Mouse (Mus musculus): Measurements from ENCODE around the gene Srsf1. TPM values are rescaled to one million over a fixed set of nuclear protein-coding genes. Genes with fewer than 3 reads are reported as not detected.

Gene Srsf1
- 100 to 1,000 TPM; 172 to 198 TPM for total RNA-seq (2021)

DNA sequence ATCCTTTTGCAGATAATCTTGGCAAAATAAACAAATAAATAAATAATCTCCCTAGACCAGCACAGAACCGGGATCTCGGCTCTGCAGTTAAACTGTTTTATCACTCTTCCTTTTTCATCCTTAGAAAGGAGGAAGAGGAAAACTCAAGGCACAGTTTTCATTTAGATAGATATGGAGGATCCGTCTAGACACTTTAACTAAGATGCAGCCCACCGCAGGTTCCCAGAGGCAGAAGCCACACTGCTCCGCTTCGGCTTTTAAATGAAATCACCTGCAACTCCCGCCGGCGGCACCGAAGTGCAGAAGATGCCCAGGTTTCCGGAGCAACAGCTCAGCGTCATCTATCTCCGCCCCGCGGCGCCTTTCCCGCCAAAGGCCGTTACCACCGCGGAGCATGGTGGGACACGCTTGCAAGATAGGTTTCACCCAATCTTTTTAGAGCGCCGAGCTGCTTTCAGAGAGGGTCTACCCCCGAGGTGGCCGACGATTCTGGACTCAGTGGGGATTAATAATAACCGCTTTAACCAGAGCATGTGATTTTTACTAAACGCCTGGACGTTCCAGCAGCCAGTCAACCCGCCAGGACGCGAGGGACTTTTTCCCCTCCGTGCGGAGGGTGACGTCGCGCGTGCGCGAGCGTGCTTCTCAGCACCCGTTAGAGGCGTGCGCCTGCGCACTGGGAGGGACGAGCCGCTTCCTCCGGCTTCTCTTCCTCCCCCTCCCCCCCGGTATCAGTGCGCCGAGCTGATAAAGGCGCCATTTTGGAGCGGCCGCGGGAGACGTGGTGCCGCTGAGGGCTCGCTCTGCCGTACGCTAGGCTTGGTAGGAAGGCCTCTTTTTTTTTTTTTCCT lies at the start of gene Srsf1:
Srsf1 (plus strand) TSS at position 430 of the 851 bp plus-strand sequence.
- intact Hi-C loops (cut with DNase I), result loop anchor here (2.0 kb wide), 1 partner anchor 60 kb away; the partner anchor contains the start of gene Dynll2
- peak; percentile 96 to 100 for DNase-seq (ENCODE audit: extremely low spot score in 1 of 2, low spot score in 2 of 2)

- DNase-seq (ENCODE audit: extremely low spot score in 1 of 2, low spot score in 2 of 2), result no peak
- intact Hi-C loops (cut with DNase I), result no loop called here
These were observed 47.4 kb upstream of the Srsf1 start for GRCm38 (mm10) chr11:87999751-88000150.

- DNase-seq (ENCODE audit: extremely low spot score in 1 of 2, low spot score in 2 of 2), result no peak
- intact Hi-C loops (cut with DNase I), result no loop called here
These were observed 44.4 kb upstream of the Srsf1 start for GRCm38 (mm10) chr11:88002738-88003137.

- DNase-seq (ENCODE audit: extremely low spot score in 1 of 2, low spot score in 2 of 2), result no peak
- intact Hi-C loops (cut with DNase I), result no loop called here
These were observed 43.0 kb upstream of the Srsf1 start for GRCm38 (mm10) chr11:88004123-88004522.

DNA sequence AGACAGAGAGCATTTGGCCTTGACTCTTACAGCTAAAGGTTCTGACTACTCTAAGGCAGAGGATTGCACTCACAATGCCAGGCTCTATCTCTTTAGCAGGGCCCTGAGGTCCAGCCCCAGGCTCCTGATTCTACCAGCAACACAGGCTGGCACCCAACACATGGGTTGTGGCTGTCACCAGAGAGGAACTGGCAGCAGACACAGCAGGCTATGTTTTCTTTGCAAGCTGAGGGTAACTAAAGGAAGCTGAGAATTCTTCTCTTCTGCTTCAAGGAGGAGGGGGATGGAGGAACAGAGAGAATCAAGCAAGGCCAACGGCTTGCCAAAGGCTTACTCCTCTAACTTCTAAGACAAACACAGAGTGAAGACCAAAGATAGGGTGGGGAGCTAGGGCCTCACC lies 38.5 kb upstream of the Srsf1 start:
- no peak for DNase-seq (ENCODE audit: extremely low spot score in 1 of 2, low spot score in 2 of 2)
- intact Hi-C loops (cut with DNase I), result no loop called here

DNA sequence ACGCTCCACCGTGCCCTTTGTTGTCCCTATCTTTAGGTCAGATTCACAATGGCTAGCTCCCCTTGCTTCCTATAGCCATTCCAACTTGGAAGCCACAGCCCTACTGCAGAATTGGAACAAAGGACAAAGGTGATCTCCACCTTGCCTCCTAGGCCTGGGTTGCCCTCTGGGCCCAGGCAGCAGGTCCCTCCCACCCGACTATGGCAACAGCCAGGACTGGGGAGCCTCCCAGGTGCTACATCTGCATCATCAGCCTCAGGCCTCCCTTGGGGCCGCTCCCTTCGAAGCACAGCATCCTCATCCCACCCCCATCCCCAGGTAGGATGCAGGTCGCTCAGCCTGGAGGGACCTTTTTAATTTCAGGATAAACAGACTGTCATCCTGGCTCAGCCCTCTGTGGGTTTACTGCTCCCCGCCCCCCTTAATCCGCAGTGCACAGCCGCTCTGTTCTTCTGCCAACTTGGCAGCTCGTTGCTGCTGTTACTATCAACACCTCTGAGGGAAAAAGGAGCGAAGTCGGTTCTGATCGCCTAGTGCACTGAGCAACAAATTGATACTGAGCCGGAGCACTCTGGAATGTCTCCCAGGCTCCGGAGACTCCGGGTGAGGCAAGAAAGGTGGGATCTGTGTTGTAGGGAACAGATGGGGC lies 37.5 kb upstream of the Srsf1 start:
- peak; percentile 56 to 69 for DNase-seq (ENCODE audit: extremely low spot score in 1 of 2, low spot score in 2 of 2)
- intact Hi-C loops (cut with DNase I), result no loop called here

- DNase-seq (ENCODE audit: extremely low spot score in 1 of 2, low spot score in 2 of 2), result no peak
- intact Hi-C loops (cut with DNase I), result no loop called here
These were observed 35.8 kb upstream of the Srsf1 start for GRCm38 (mm10) chr11:88011208-88011913.

GRCm38 (mm10) chr11:88011914-88012419 lies 35.2 kb upstream of the Srsf1 start:
- intact Hi-C loops (cut with DNase I), result no loop called here
- no peak for DNase-seq (ENCODE audit: extremely low spot score in 1 of 2, low spot score in 2 of 2)

GRCm38 (mm10) chr11:88012621-88013244 lies 34.4 kb upstream of the Srsf1 start:
- intact Hi-C loops (cut with DNase I), result no loop called here
- DNase-seq (ENCODE audit: extremely low spot score in 1 of 2, low spot score in 2 of 2), result no peak

- intact Hi-C loops (cut with DNase I), result no loop called here
- no peak for DNase-seq (ENCODE audit: extremely low spot score in 1 of 2, low spot score in 2 of 2)
These were observed 33.5 kb upstream of the Srsf1 start for GRCm38 (mm10) chr11:88013632-88014031.

DNA sequence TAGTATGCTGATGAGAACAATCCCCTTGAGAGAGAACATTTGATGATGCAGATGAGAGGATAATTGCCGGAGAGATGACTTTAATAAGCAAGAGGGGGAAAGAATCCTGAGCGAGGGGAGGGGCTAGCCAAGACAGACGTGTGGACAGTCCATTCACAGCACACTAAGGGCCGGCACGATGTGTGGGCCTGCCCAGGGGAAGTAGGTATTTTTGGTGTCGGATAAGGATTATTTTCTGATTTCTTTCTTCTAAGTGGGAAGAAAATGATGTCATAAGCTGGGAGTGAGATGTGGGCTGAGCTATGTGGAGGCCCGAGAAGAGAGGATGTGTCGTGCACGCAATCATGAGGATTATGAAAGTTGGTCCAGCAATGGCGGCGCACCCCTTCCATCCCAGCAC lies 32.0 kb upstream of the Srsf1 start:
- intact Hi-C loops (cut with DNase I), result no loop called here
- DNase-seq (ENCODE audit: extremely low spot score in 1 of 2, low spot score in 2 of 2), result no peak

DNA sequence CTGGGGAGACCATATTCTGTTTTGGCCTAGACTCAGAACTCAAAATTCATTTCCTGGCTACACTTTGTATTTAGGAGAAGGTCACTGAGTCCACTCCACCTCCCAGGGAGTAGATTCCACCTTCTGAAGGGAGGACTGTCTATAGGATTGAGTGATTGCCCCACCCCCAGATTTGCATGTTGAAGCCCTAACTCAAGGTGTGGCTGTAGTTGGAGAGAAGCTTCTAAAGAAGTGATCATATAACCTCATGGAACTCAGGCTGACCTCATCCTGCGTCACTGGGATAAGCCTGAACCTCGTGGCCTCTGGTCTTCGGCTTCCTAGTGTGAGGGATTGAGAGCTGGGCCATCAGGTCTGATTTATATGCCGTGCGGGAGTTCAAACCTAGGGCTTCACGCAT lies 31.4 kb upstream of the Srsf1 start:
- intact Hi-C loops (cut with DNase I), result no loop called here
- no peak for DNase-seq (ENCODE audit: extremely low spot score in 1 of 2, low spot score in 2 of 2)

DNA sequence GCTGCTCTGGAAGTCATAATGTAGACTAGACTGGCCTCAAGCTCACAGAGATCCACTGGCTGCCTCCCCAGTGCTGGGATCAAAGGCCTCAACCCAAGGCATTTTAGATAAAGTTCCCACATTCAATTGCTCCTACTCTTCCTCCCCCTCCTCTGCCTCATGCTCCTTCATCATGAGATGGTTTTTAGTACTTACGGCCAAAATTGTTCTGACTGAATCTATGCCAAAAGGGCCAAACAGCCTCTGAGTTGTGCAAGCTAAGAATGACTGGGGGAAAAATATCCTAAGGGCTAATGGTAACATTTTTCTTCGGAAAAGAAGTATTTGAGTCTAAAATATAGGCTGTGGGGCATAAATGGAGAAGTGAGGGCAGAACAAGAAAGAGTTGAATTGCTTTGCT lies 23.2 kb upstream of the Srsf1 start:
- no peak for DNase-seq (ENCODE audit: extremely low spot score in 1 of 2, low spot score in 2 of 2)
- intact Hi-C loops (cut with DNase I), result no loop called here

- no peak for DNase-seq (ENCODE audit: extremely low spot score in 1 of 2, low spot score in 2 of 2)
- intact Hi-C loops (cut with DNase I), result no loop called here
These were observed 19.7 kb upstream of the Srsf1 start for GRCm38 (mm10) chr11:88027391-88028035.

- intact Hi-C loops (cut with DNase I), result no loop called here
- DNase-seq (ENCODE audit: extremely low spot score in 1 of 2, low spot score in 2 of 2), result no peak
These were observed 18.9 kb upstream of the Srsf1 start for GRCm38 (mm10) chr11:88028193-88028684.

DNA sequence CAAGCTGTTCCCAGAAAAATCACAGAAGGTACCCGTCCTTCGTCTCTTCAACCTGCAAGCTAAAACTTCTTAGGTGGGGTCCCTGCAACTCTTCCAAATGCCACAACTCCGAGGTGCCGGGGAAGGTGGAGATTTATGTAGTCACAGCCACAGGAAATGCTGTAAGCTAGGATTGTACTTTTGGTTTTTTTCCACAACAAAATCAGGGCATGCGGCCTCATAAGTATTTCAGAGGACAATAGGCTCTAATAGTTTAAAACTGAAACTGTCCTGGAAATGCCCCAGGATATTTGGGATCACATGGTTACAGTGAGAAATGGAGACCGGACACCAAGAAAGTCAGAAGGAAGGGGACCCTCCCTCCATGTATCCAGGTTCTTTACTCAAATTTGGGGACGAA lies 17.0 kb upstream of the Srsf1 start:
- intact Hi-C loops (cut with DNase I), result no loop called here
- no peak for DNase-seq (ENCODE audit: extremely low spot score in 1 of 2, low spot score in 2 of 2)

GRCm38 (mm10) chr11:88030836-88031235 lies 16.3 kb upstream of the Srsf1 start:
- intact Hi-C loops (cut with DNase I), result no loop called here
- DNase-seq (ENCODE audit: extremely low spot score in 1 of 2, low spot score in 2 of 2), result no peak

GRCm38 (mm10) chr11:88031753-88032152 lies 15.4 kb upstream of the Srsf1 start:
- no peak for DNase-seq (ENCODE audit: extremely low spot score in 1 of 2, low spot score in 2 of 2)
- intact Hi-C loops (cut with DNase I), result no loop called here
